Mouse (Mus musculus): Measurements from ENCODE around the gene Allc.

The Allc gene

GRCm38 (mm10) chr12:28582423-28582822 lies at the start of gene Allc:
TSS of gene Allc (minus strand) at chr12:28582523.
- DNase-seq (ENCODE audit: low spot score), result no peak

- DNase-seq (ENCODE audit: low spot score), result no peak
Observed at GRCm38 (mm10) chr12:28628436-28628835, 46.1 kb upstream of the Allc start.

- DNase-seq (ENCODE audit: low spot score), result no peak
Observed at GRCm38 (mm10) chr12:28627092-28627491, 44.8 kb upstream of the Allc start.

- DNase-seq (ENCODE audit: low spot score), result no peak
Observed at GRCm38 (mm10) chr12:28625407-28625806, 43.1 kb upstream of the Allc start.

- no peak for DNase-seq (ENCODE audit: low spot score)
Observed at GRCm38 (mm10) chr12:28624251-28624650, 41.9 kb upstream of the Allc start.

GRCm38 (mm10) chr12:28623195-28623594 lies 40.9 kb upstream of the Allc start, which contains the start of gene Colec11:
TSS of gene Colec11 (minus strand) at chr12:28623377.
- DNase-seq (ENCODE audit: low spot score), result peak; percentile 11

- DNase-seq (ENCODE audit: low spot score), result no peak
Observed at GRCm38 (mm10) chr12:28622641-28623040, 40.3 kb upstream of the Allc start.

GRCm38 (mm10) chr12:28622167-28622532 lies 39.8 kb upstream of the Allc start:
- DNase-seq (ENCODE audit: low spot score), result no peak

GRCm38 (mm10) chr12:28621451-28622166 lies 39.3 kb upstream of the Allc start:
- no peak for DNase-seq (ENCODE audit: low spot score)

GRCm38 (mm10) chr12:28617297-28617696 lies 35.0 kb upstream of the Allc start:
- no peak for DNase-seq (ENCODE audit: low spot score)

- DNase-seq (ENCODE audit: low spot score), result no peak
Observed at GRCm38 (mm10) chr12:28614401-28614800, 32.1 kb upstream of the Allc start.

GRCm38 (mm10) chr12:28612391-28612790 lies 30.1 kb upstream of the Allc start:
- no peak for DNase-seq (ENCODE audit: low spot score)

- DNase-seq (ENCODE audit: low spot score), result no peak
Observed at GRCm38 (mm10) chr12:28607546-28608305, 25.4 kb upstream of the Allc start.

- DNase-seq (ENCODE audit: low spot score), result no peak
Observed at GRCm38 (mm10) chr12:28603494-28603893, 21.2 kb upstream of the Allc start.

- peak; percentile 54 for DNase-seq (ENCODE audit: low spot score)
Observed at GRCm38 (mm10) chr12:28602259-28602658, 19.9 kb upstream of the Allc start.

- no peak for DNase-seq (ENCODE audit: low spot score)
Observed at GRCm38 (mm10) chr12:28598526-28598991, 16.2 kb upstream of the Allc start.

- no peak for DNase-seq (ENCODE audit: low spot score)
Observed at GRCm38 (mm10) chr12:28598110-28598509, 15.8 kb upstream of the Allc start.

GRCm38 (mm10) chr12:28597699-28598098 lies 15.4 kb upstream of the Allc start:
- no peak for DNase-seq (ENCODE audit: low spot score)

GRCm38 (mm10) chr12:28596851-28597250 lies 14.5 kb upstream of the Allc start:
- DNase-seq (ENCODE audit: low spot score), result no peak

- no peak for DNase-seq (ENCODE audit: low spot score)
Observed at GRCm38 (mm10) chr12:28590428-28590827, 8.1 kb upstream of the Allc start.

GRCm38 (mm10) chr12:28589090-28589868 lies 7.0 kb upstream of the Allc start:
- DNase-seq (ENCODE audit: low spot score), result peak; percentile 77

- DNase-seq (ENCODE audit: low spot score), result no peak
Observed at GRCm38 (mm10) chr12:28587949-28588348, 5.6 kb upstream of the Allc start.

- DNase-seq (ENCODE audit: low spot score), result no peak
Observed at GRCm38 (mm10) chr12:28584036-28584435, 1.7 kb upstream of the Allc start.

Measured in ovary, adult 18-20 months (tissue).